Mouse (Mus musculus) embryonic fibroblast, embryonic 13.5 days (primary cell): ENCODE measurements at regions not wholly inside any gene's neighbourhood (a gene's known extent, or its start where the extent isn't known, plus 50 kb on each side); places are given as distances from the start of the nearest gene placed in this dataset.

Source experiments
- CTCF ChIP-seq: IDR thresholded peaks from 2 replicates; pipeline ENCODE4 v1.5.1; 2011; ENCODE audit warnings: mild to moderate bottlenecking, control low read depth, low read length, moderate library complexity, borderline replicate concordance; ENCODE audit not compliant: insufficient read depth
- POLR2A ChIP-seq: IDR thresholded peaks from 2 replicates; pipeline ENCODE4 v1.6.1; 2011; ENCODE audit warnings: low read depth, mild to moderate bottlenecking, control low read depth, low read length, moderate library complexity

- no peak for TF ChIP-seq POLR2A
- TF ChIP-seq CTCF, result no peak
Measured at GRCm38 (mm10) chr13:75426971-75427370, 279.6 kb upstream of the Ell2 start.
